In genomic region chr5:135326121-135326659, GRCm38 (mm10) we compare ENCODE assay signal across 37 mouse cellular contexts. TPM values are rescaled to one million over a fixed set of nuclear protein-coding genes. Genes with fewer than 3 reads are reported as not detected.
DNase-seq lines count a peak whose midpoint lies in the region; ATAC-seq and TF ChIP-seq lines count a peak whose summit lies in the region.
"Had no signal": no experiment of that assay in that cellular context is flagged by ENCODE, and none has a peak within 500 bp of the region (broad histone marks: within the 10 kb centered on the region; RNA-seq: fewer than 3 reads in every experiment).

No protein-coding gene starts in this region.

- no peak for TF ChIP-seq CTCF in forebrain, postnatal 0 days (IDR thresholded peaks at IDR 0.05; ENCODE audit: low read depth)
- no peak for TF ChIP-seq CTCF in intestine, postnatal 0 days (IDR thresholded peaks at IDR 0.05; ENCODE audit: low read depth)

- WGBS in forebrain, postnatal 0 days: 6% methylated on average over 3 of the region's 3 CpGs
- WGBS in forebrain, embryonic 10.5 days: 9% methylated on average over 3 of the region's 3 CpGs
- WGBS in intestine, embryonic 14.5 days: 26% methylated on average over 3 of the region's 3 CpGs
- WGBS in intestine, postnatal 0 days: 42% methylated on average over 3 of the region's 3 CpGs
- WGBS in midbrain, embryonic 15.5 days: 7% methylated on average over 3 of the region's 3 CpGs

- no peak overlapping the region for H3K4me2 ChIP-seq in forebrain, postnatal 0 days (ENCODE audit: low read depth)
- no peak overlapping the region for H3K4me2 ChIP-seq in intestine, embryonic 14.5 days (ENCODE audit: low read length)
- no peak overlapping the region for H3K4me2 ChIP-seq in intestine, postnatal 0 days (replicated peaks; ENCODE audit: low read depth)
- no peak overlapping the region for H3K4me2 ChIP-seq in midbrain, embryonic 15.5 days
- H3K4me2 ChIP-seq: forebrain, embryonic 13.5 days; heart, embryonic 15.5 days; intestine, embryonic 15.5 days; limb, embryonic 15.5 days had no signal

- H3K9me3 ChIP-seq in forebrain, postnatal 0 days (ENCODE audit: low read length): no peaks in the 10 kb centered on the region
- H3K9me3 ChIP-seq in forebrain, embryonic 10.5 days: no peaks in the 10 kb centered on the region
- H3K9me3 ChIP-seq in intestine, embryonic 14.5 days (ENCODE audit: control insufficient read depth, low read length): no peaks in the 10 kb centered on the region
- no peaks in the 10 kb centered on the region for H3K9me3 ChIP-seq in intestine, postnatal 0 days (ENCODE audit: control insufficient read depth)
- H3K9me3 ChIP-seq in midbrain, embryonic 15.5 days: no peaks in the 10 kb centered on the region
- H3K9me3 ChIP-seq: forebrain, embryonic 13.5 days; G1E; heart, embryonic 15.5 days; intestine, embryonic 15.5 days; limb, embryonic 15.5 days had no signal

- no peaks in the 10 kb centered on the region for H3K36me3 ChIP-seq in forebrain, postnatal 0 days (ENCODE audit: insufficient read depth)
- no peaks in the 10 kb centered on the region for H3K36me3 ChIP-seq in forebrain, embryonic 10.5 days (replicated peaks)
- H3K36me3 ChIP-seq in intestine, embryonic 14.5 days (ENCODE audit: control insufficient read depth, insufficient read depth, low read length): no peaks in the 10 kb centered on the region
- no peaks in the 10 kb centered on the region for H3K36me3 ChIP-seq in intestine, postnatal 0 days (ENCODE audit: control insufficient read depth, insufficient read depth)
- no peaks in the 10 kb centered on the region for H3K36me3 ChIP-seq in midbrain, embryonic 15.5 days (replicated peaks)
- H3K36me3 ChIP-seq: G1E; heart, embryonic 15.5 days; intestine, embryonic 15.5 days; limb, embryonic 15.5 days had no signal

- H3K27ac ChIP-seq in forebrain, postnatal 0 days (ENCODE audit: low read depth, low read length): no peak overlapping the region
- no peak overlapping the region for H3K27ac ChIP-seq in forebrain, embryonic 10.5 days
- H3K27ac ChIP-seq in intestine, embryonic 14.5 days (ENCODE audit: low read depth): no peak overlapping the region
- H3K27ac ChIP-seq in intestine, postnatal 0 days (ENCODE audit: low read depth, low read length): no peak overlapping the region
- peak overlapping the region; percentile 54; the same call in 1 of the 2 replicates for H3K27ac ChIP-seq in midbrain, embryonic 15.5 days
- H3K27ac ChIP-seq: forebrain, embryonic 13.5 days; heart, embryonic 15.5 days; intestine, embryonic 15.5 days; kidney, postnatal 0 days; limb, embryonic 15.5 days; liver, embryonic 14.5 days had no signal

- H3K9ac ChIP-seq in forebrain, postnatal 0 days: no peak overlapping the region
- no peak overlapping the region for H3K9ac ChIP-seq in intestine, embryonic 14.5 days (ENCODE audit: low read length)
- H3K9ac ChIP-seq in intestine, postnatal 0 days (ENCODE audit: low read depth, low read length): no peak overlapping the region
- H3K9ac ChIP-seq in midbrain, embryonic 15.5 days: no peak overlapping the region
- H3K9ac ChIP-seq: forebrain, embryonic 13.5 days; heart, embryonic 15.5 days; intestine, embryonic 15.5 days; limb, embryonic 15.5 days; liver, embryonic 14.5 days had no signal

- no peaks in the 10 kb centered on the region for H3K27me3 ChIP-seq in forebrain, postnatal 0 days (ENCODE audit: insufficient read depth, low read length)
- no peaks in the 10 kb centered on the region for H3K27me3 ChIP-seq in forebrain, embryonic 10.5 days (ENCODE audit: poor library complexity, severe bottlenecking)
- H3K27me3 ChIP-seq in intestine, embryonic 14.5 days (replicated peaks; ENCODE audit: control insufficient read depth, insufficient read depth, low read length): no peaks in the 10 kb centered on the region
- H3K27me3 ChIP-seq in intestine, postnatal 0 days (replicated peaks; ENCODE audit: control insufficient read depth, insufficient read depth, low read length): no peaks in the 10 kb centered on the region
- H3K27me3 ChIP-seq in midbrain, embryonic 15.5 days (replicated peaks): no peaks in the 10 kb centered on the region
- H3K27me3 ChIP-seq: forebrain, embryonic 13.5 days; heart, embryonic 15.5 days; intestine, embryonic 15.5 days; limb, embryonic 15.5 days had no signal

- no peaks in the 10 kb centered on the region for H3K4me1 ChIP-seq in forebrain, postnatal 0 days (ENCODE audit: insufficient read depth)
- H3K4me1 ChIP-seq in forebrain, embryonic 10.5 days: peaks cover 13% of the 10 kb centered on the region
- no peaks in the 10 kb centered on the region for H3K4me1 ChIP-seq in intestine, embryonic 14.5 days (replicated peaks; ENCODE audit: control insufficient read depth, insufficient read depth, low read length)
- no peaks in the 10 kb centered on the region for H3K4me1 ChIP-seq in intestine, postnatal 0 days (replicated peaks; ENCODE audit: control insufficient read depth, insufficient read depth, low read length)
- no peaks in the 10 kb centered on the region for H3K4me1 ChIP-seq in midbrain, embryonic 15.5 days
- H3K4me1 ChIP-seq: forebrain, embryonic 13.5 days; intestine, embryonic 15.5 days; limb, embryonic 15.5 days had no signal

- ATAC-seq in forebrain, postnatal 0 days: no peak
- ATAC-seq in intestine, embryonic 14.5 days (replicated peaks; ENCODE audit: low FRiP score, low TSS enrichment, low read depth): no peak
- ATAC-seq in intestine, postnatal 0 days: no peak
- peak; percentile 63; the same call in 1 of the 2 replicates for ATAC-seq in midbrain, embryonic 15.5 days (replicated peaks)
- ATAC-seq: forebrain, embryonic 13.5 days; hindbrain, embryonic 16.5 days; intestine, embryonic 15.5 days had no signal

- H3K4me3 ChIP-seq in forebrain, postnatal 0 days (ENCODE audit: low read depth, low read length): no peak overlapping the region
- no peak overlapping the region for H3K4me3 ChIP-seq in forebrain, embryonic 10.5 days
- no peak overlapping the region for H3K4me3 ChIP-seq in intestine, embryonic 14.5 days (ENCODE audit: low read depth, low read length)
- no peak overlapping the region for H3K4me3 ChIP-seq in intestine, postnatal 0 days (ENCODE audit: low read depth, low read length)
- no peak overlapping the region for H3K4me3 ChIP-seq in midbrain, embryonic 15.5 days
- H3K4me3 ChIP-seq: erythroblast, embryonic 14.5 days; forebrain, embryonic 13.5 days; heart, embryonic 15.5 days; intestine, embryonic 15.5 days; limb, embryonic 15.5 days had no signal

- peak; percentile 7 for DNase-seq in forebrain, postnatal 0 days
- no peak for DNase-seq in forebrain, embryonic 10.5 days (ENCODE audit: extremely low spot score, low spot score)
- peak; percentile 42 for DNase-seq in intestine, embryonic 14.5 days (ENCODE audit: low spot score)
- peak; percentile 41 for DNase-seq in brain, adult 2 months (ENCODE audit: low read depth, low spot score)
- no peak for DNase-seq in frontal cortex, postnatal 25 days (ENCODE audit: low spot score in 2 of 2)
- no peak for DNase-seq in urinary bladder, postnatal 4 days (ENCODE audit: low spot score in 2 of 2)
- DNase-seq: adrenal gland, postnatal 10 days; cerebellum, adult 18-20 months; cerebellum, postnatal 10 days; kidney, adult 8-10 months; kidney, postnatal 4 days; left cerebral cortex, postnatal 4 days; lung, adult 2 months; lung, postnatal 10 days; right cerebral cortex, postnatal 25 days had no signal

RNA-seq across cellular contexts. Expression of gene Fkbp6, which starts 23.7 kb away (rescaled TPM):
- not detected in 2 replicates for total RNA-seq in forebrain, postnatal 0 days (2014; rRNA removed)
- polyA plus RNA-seq in forebrain, postnatal 0 days (2015; fragmentation: Nextera tagmentation; extraction: Ambion mirVana): 0.18 TPM in 1 of 2 replicates, not detected in the other
- polyA plus RNA-seq in forebrain, embryonic 10.5 days (2016; fragmentation: Nextera tagmentation; extraction: Ambion mirVana): 0.22 TPM in 1 of 2 replicates, not detected in the other
- 0.19 TPM in 2 replicates for polyA plus RNA-seq in intestine, embryonic 14.5 days (2014; fragmentation: Nextera tagmentation; extraction: Ambion mirVana)
- 0.12 and 0.34 TPM in 2 replicates for polyA plus RNA-seq in intestine, postnatal 0 days (2015; fragmentation: Nextera tagmentation; extraction: Ambion mirVana)
- polyA plus RNA-seq in midbrain, embryonic 15.5 days (2015; fragmentation: Nextera tagmentation; extraction: Ambion mirVana): 0.18 TPM in 1 of 2 replicates, not detected in the other
- total RNA-seq: common myeloid progenitor, adult 5-6 weeks; G1E; gastrocnemius, adult 8-10 months; neutrophil, adult 5-6 weeks had no signal
- polyA plus RNA-seq: embryonic facial prominence, embryonic 14.5 days; erythroblast, embryonic 14.5 days; forebrain, embryonic 13.5 days; G1E; heart, embryonic 15.5 days; kidney, postnatal 0 days; limb, embryonic 15.5 days; lung, adult 2 months; neural tube, embryonic 11.5 days had no signal

RNA-seq across cellular contexts. Expression of gene Trim50, which starts 26.9 kb away (rescaled TPM):
- not detected in 2 replicates for total RNA-seq in forebrain, postnatal 0 days (2014; rRNA removed)
- polyA plus RNA-seq in forebrain, postnatal 0 days (2015; fragmentation: Nextera tagmentation; extraction: Ambion mirVana): not detected in 2 replicates
- polyA plus RNA-seq in forebrain, embryonic 10.5 days (2016; fragmentation: Nextera tagmentation; extraction: Ambion mirVana): not detected in 2 replicates
- polyA plus RNA-seq in intestine, embryonic 14.5 days (2014; fragmentation: Nextera tagmentation; extraction: Ambion mirVana): not detected in 2 replicates
- polyA plus RNA-seq in intestine, postnatal 0 days (2015; fragmentation: Nextera tagmentation; extraction: Ambion mirVana): 0.24 and 0.30 TPM in 2 replicates
- polyA plus RNA-seq in midbrain, embryonic 15.5 days (2015; fragmentation: Nextera tagmentation; extraction: Ambion mirVana): not detected in 2 replicates
- total RNA-seq: adrenal gland, postnatal 10 days; common myeloid progenitor, adult 5-6 weeks; gastrocnemius, adult 8-10 months; gastrocnemius, postnatal 4 days; heart, postnatal 25 days; layer of hippocampus, adult 8-10 months; layer of hippocampus, postnatal 25 days; left cerebral cortex, postnatal 4 days; neutrophil, adult 5-6 weeks had no signal
- polyA plus RNA-seq: embryonic facial prominence, embryonic 14.5 days; erythroblast, embryonic 14.5 days; forebrain, embryonic 13.5 days; frontal cortex, adult 2 months; G1E; heart, embryonic 15.5 days; hindbrain, embryonic 16.5 days; kidney, postnatal 0 days; limb, embryonic 15.5 days; liver, embryonic 14.5 days; lung, adult 2 months; neural tube, embryonic 11.5 days; thymus, postnatal 0 days had no signal

RNA-seq across cellular contexts. Expression of gene Nsun5, which starts 43.6 kb away (rescaled TPM):
- total RNA-seq in forebrain, postnatal 0 days (2014; rRNA removed): 20.2 and 29.5 TPM in 2 replicates
- 19.5 and 20.4 TPM in 2 replicates for polyA plus RNA-seq in forebrain, postnatal 0 days (2015; fragmentation: Nextera tagmentation; extraction: Ambion mirVana)
- polyA plus RNA-seq in forebrain, embryonic 10.5 days (2016; fragmentation: Nextera tagmentation; extraction: Ambion mirVana): 49.7 and 51.2 TPM in 2 replicates
- 28.8 and 29.2 TPM in 2 replicates for polyA plus RNA-seq in intestine, embryonic 14.5 days (2014; fragmentation: Nextera tagmentation; extraction: Ambion mirVana)
- 9.8 and 12.0 TPM in 2 replicates for polyA plus RNA-seq in intestine, postnatal 0 days (2015; fragmentation: Nextera tagmentation; extraction: Ambion mirVana)
- polyA plus RNA-seq in midbrain, embryonic 15.5 days (2015; fragmentation: Nextera tagmentation; extraction: Ambion mirVana): 35.3 and 37.3 TPM in 2 replicates

Comparison
In these comparisons a context has a peak if more than half of its experiments do, and no peak if none do; other contexts are left out.
1. DNase-seq: peak in forebrain, postnatal 0 days (single experiment), intestine, embryonic 14.5 days (single experiment) and brain, adult 2 months (single experiment); none in forebrain, embryonic 10.5 days (single experiment), frontal cortex, postnatal 25 days (0 of 2) and urinary bladder, postnatal 4 days (0 of 2).